Mouse (Mus musculus) ES-Bruce4 (cell line): ENCODE data around the gene Tmem132c. TPM values are rescaled to one million over a fixed set of nuclear protein-coding genes. Genes with fewer than 3 reads are reported as not detected.

Source experiments
- H3K27ac ChIP-seq: 2 replicates; pipeline ENCODE4 v1.5.1; 2012; ENCODE audit warnings: low read length, inconsistent platforms; ENCODE audit not compliant: insufficient read depth
- H3K27me3 ChIP-seq: 2 replicates; pipeline ENCODE4 v1.6.1; 2012; ENCODE audit warnings: mild to moderate bottlenecking, low read length, inconsistent platforms; ENCODE audit not compliant: control insufficient read depth, poor library complexity, insufficient read depth, severe bottlenecking
- H3K36me3 ChIP-seq: 2 replicates; pipeline ENCODE4 v1.6.1; 2012; ENCODE audit warnings: inconsistent platforms, mild to moderate bottlenecking, low read length, moderate library complexity; ENCODE audit not compliant: control insufficient read depth, poor library complexity, insufficient read depth, severe bottlenecking
- H3K4me1 ChIP-seq: one replicate; pipeline ENCODE4 v1.8.1; 2011; ENCODE audit warnings: low read length; ENCODE audit not compliant: control insufficient read depth, insufficient read depth
- H3K4me3 ChIP-seq: 2 replicates; pipeline ENCODE4 v1.5.1; 2011; ENCODE audit warnings: low read depth, mild to moderate bottlenecking, low read length
- H3K9ac ChIP-seq: 2 replicates; pipeline ENCODE4 v1.6.1; 2012; ENCODE audit warnings: low read depth, mild to moderate bottlenecking, inconsistent platforms; ENCODE audit not compliant: poor library complexity, severe bottlenecking
- H3K9me3 ChIP-seq: replicated peaks from 2 replicates; pipeline ENCODE4 v1.6.1; 2012; ENCODE audit warnings: mild to moderate bottlenecking, low read length, inconsistent platforms; ENCODE audit not compliant: control insufficient read depth, poor library complexity, insufficient read depth, severe bottlenecking
- CTCF ChIP-seq: IDR thresholded peaks from one replicate; pipeline ENCODE4 v1.8.1; 2011; ENCODE audit warnings: low read depth, low read length
- EP300 ChIP-seq: IDR thresholded peaks from 2 replicates; pipeline ENCODE4 v1.6.1; 2011; ENCODE audit warnings: low read depth, low read length; ENCODE audit not compliant: insufficient read depth
- POLR2A ChIP-seq: IDR thresholded peaks from one replicate; pipeline ENCODE4 v1.8.1; 2011; ENCODE audit warnings: low read length; ENCODE audit not compliant: insufficient read depth
- polyA plus RNA-seq: library from polyadenylated mRNA; stranded (reverse); fragments of >200 nt; gene quantifications from 2 replicates; pipeline ENCODE4 v1.2.4, GENCODE M21; 2011; ENCODE audit warnings: low read depth; ENCODE audit not compliant: missing spikeins, insufficient read depth, insufficient read length

Tmem132c gene
- polyA plus RNA-seq, 1 experiment = 3.1 TPM

DNA sequence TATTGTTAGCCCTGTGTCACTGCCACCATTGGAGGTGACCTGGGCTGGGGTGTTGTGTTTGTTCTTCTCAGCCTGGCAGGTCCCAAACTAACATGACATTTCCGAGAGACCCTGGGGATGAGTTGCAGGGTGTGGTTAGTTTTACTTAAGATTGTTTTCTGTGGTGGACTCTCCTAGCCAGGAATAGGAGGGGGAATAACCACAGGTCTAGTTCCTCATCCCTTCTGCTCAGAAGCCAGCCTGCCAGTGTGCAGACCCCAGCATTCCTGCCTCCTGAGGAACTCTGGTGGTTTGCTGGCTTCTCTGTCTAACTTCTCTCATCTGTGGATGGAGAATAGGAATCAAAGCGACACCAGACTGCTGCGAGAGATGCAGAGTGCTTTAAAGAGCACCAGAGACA lies 240.7 kb downstream of the Tmem132c start:
- TF ChIP-seq CTCF (no peak), POLR2A (no peak), EP300 (no peak)
- Histone ChIP-seq H3K36me3 (no peaks in the 10 kb centered on the region), H3K4me3 (no peak overlapping the region), H3K4me1 (no peaks in the 10 kb centered on the region), H3K27ac (no peak overlapping the region), H3K9me3 (no peaks in the 10 kb centered on the region), H3K27me3 (no peaks in the 10 kb centered on the region), H3K9ac (no peak overlapping the region)

GRCm38 (mm10) chr5:127483955-127484659 lies 242.5 kb downstream of the Tmem132c start:
- no peaks in the 10 kb centered on the region for H3K36me3 ChIP-seq
- H3K27ac ChIP-seq = no peak overlapping the region
- no peaks in the 10 kb centered on the region for H3K27me3 ChIP-seq
- no peaks in the 10 kb centered on the region for H3K9me3 ChIP-seq
- no peak overlapping the region for H3K9ac ChIP-seq
- H3K4me1 ChIP-seq = no peaks in the 10 kb centered on the region
- no peak overlapping the region for H3K4me3 ChIP-seq
- TF ChIP-seq POLR2A (no peak), EP300 (no peak), CTCF (no peak)

DNA sequence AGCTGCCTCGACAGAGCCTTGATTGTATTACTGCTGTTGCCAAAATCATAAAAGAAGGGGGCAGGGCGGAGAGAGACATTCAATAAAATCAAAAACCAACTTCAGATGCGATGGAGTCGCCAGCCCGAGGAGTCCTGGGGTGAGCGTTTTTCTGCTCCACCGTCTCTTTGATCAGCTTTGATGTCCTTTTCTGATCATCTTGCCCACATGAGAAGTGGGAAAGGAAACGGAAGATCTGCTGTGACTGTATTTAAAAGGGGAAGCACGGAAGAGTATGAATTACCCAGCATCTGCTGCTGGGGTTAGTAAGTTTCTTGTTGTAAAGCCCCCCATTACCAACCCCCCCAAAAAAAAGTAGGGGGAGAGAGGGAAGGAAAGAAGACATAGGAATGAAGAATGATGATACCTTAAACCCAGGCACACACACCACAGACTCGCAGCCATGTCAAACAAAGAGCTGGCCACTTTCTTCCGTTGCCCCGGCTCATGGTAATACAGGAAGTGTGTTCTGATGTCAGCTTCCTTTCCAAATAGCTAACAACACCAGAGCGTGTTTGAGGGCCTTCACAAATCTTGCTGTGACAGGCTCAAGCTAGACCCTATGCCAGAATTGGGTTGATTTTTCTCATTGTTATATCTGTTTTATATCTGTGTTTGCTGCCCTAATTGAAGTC lies 243.3 kb downstream of the Tmem132c start:
- no peak overlapping the region for H3K9ac ChIP-seq
- H3K9me3 ChIP-seq = no peaks in the 10 kb centered on the region
- H3K4me3 ChIP-seq = no peak overlapping the region
- no peaks in the 10 kb centered on the region for H3K27me3 ChIP-seq
- H3K27ac ChIP-seq = no peak overlapping the region
- no peaks in the 10 kb centered on the region for H3K36me3 ChIP-seq
- no peaks in the 10 kb centered on the region for H3K4me1 ChIP-seq
- no peak for TF ChIP-seq CTCF
- TF ChIP-seq POLR2A = no peak
- no peak for TF ChIP-seq EP300

- Histone ChIP-seq H3K9ac (no peak overlapping the region), H3K36me3 (no peaks in the 10 kb centered on the region), H3K4me3 (no peak overlapping the region), H3K27ac (no peak overlapping the region), H3K9me3 (no peaks in the 10 kb centered on the region), H3K4me1 (no peaks in the 10 kb centered on the region), H3K27me3 (no peaks in the 10 kb centered on the region)
- TF ChIP-seq CTCF (peak; percentile 47), EP300 (no peak)
Measured at GRCm38 (mm10) chr5:127487190-127487589, 245.6 kb downstream of the Tmem132c start.

- no peaks in the 10 kb centered on the region for H3K4me1 ChIP-seq
- no peaks in the 10 kb centered on the region for H3K27me3 ChIP-seq
- no peaks in the 10 kb centered on the region for H3K36me3 ChIP-seq
- TF ChIP-seq POLR2A (no peak), CTCF (no peak), EP300 (no peak)
- no peak overlapping the region for H3K4me3 ChIP-seq
- H3K9me3 ChIP-seq = no peaks in the 10 kb centered on the region
- no peak overlapping the region for H3K27ac ChIP-seq
- H3K9ac ChIP-seq = no peak overlapping the region
Measured at GRCm38 (mm10) chr5:127488666-127489065, 247.1 kb downstream of the Tmem132c start.

DNA sequence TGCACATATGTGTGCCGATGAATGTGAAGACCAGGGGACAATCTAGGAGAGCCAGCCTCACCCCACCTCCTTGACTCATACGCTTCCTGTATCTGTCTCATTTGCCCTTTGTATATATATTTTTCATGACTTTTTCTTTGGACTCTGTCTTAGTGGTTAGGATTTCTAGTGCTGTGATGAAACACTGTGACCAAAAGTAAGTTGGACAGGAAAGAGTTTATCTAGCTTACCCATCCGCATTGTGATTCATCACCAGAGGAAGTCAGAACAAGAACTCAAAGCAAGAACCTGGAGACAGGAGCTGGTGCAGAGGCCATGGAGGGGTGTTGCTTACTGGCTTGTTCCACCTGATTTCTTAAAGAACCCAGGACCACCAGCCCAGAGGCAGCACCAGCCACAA lies 250.1 kb downstream of the Tmem132c start:
- Histone ChIP-seq H3K27me3 (no peaks in the 10 kb centered on the region), H3K9ac (no peak overlapping the region), H3K4me1 (no peaks in the 10 kb centered on the region), H3K9me3 (no peaks in the 10 kb centered on the region), H3K27ac (no peak overlapping the region), H3K36me3 (no peaks in the 10 kb centered on the region), H3K4me3 (no peak overlapping the region)
- no peak for TF ChIP-seq EP300
- TF ChIP-seq POLR2A = no peak
- no peak for TF ChIP-seq CTCF
